Mouse (Mus musculus) left cerebral cortex, adult 2 months (tissue): ENCODE data around the gene Nrxn3. TPM values are rescaled to one million over a fixed set of nuclear protein-coding genes. Genes with fewer than 3 reads are reported as not detected.

Source experiments
- DNase-seq, 2 experiments: peaks; one replicate each; pipeline ENCODE4 v3.0.0; 2021 to 2022; ENCODE audit warnings: low spot score in 2 of 2, mixed read lengths in 1 of 2; ENCODE audit errors: extremely low spot score in 1 of 2
- H3K27ac ChIP-seq: fragments of 200-600 bp; 2 replicates; pipeline ENCODE4 v1.8.1; 2022
- H3K4me3 ChIP-seq: fragments of 200-600 bp; 2 replicates; pipeline ENCODE4 v1.8.1; 2022
- CTCF ChIP-seq: fragments of 200-600 bp; IDR thresholded peaks from 2 replicates; pipeline ENCODE4 v1.8.1; 2022; ENCODE audit warnings: antibody characterized with exemption, mild to moderate bottlenecking, moderate library complexity
- intact Hi-C: fragments of 180-260 bp; cut with DNase I; formaldehyde crosslinking; loops from one replicate; pipeline ENCODE4 v1.15.1; 2025
- total RNA-seq, 2 experiments: library from RNA; stranded (reverse); gene quantifications; 2 replicates each; pipeline ENCODE4 v1.2.3; 2021

Gene Nrxn3
- total RNA-seq, 2 experiments from 2014 or later, result 250 to 274 TPM

DNA sequence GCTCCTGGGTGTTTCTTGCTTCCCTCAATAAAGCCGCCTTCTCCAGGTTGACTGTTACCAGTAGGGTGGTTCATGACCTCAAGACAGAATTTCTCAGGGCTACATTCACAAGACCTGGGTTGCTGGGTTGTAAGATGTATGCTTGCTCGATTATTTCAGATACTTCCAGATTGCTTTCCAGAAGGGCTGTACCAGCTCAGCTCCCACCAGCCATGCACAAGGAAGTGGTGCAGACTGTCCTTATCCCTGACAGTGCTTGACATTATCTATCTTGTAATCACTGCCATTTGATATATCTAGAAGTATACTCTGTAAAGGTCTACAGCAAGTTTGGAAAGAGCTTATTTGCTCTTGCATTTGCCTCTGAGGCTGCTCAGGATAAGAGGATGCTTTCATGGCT lies 374.9 kb downstream of the Nrxn3 start:
- Histone ChIP-seq H3K4me3 (no peak overlapping the region), H3K27ac (peak overlapping the region; percentile 7; the same call in 1 of the 2 replicates)
- DNase-seq, result no peak
- TF ChIP-seq CTCF, result no peak
- intact Hi-C loops, result no loop called here

GRCm38 (mm10) chr12:89106029-89106733 lies 383.5 kb downstream of the Nrxn3 start:
- peak; percentile 79 to 86 for DNase-seq
- H3K4me3 ChIP-seq, result peak overlapping the region; percentile 36
- H3K27ac ChIP-seq, result peak overlapping the region; percentile 81
- peak; percentile 79 for TF ChIP-seq CTCF
- intact Hi-C loops, result loop anchor here (1.0 to 10.0 kb wide), 4 partner anchors 114 to 701 kb away; no protein-coding TSS in a partner anchor

- intact Hi-C loops, result loop anchor here (1.0 to 10.0 kb wide), 4 partner anchors 115 to 702 kb away; no protein-coding TSS in a partner anchor
Measured at GRCm38 (mm10) chr12:89106881-89107584, 384.4 kb downstream of the Nrxn3 start.

GRCm38 (mm10) chr12:89109779-89110335 lies 387.2 kb downstream of the Nrxn3 start:
- intact Hi-C loops, result loop anchor here (10.0 kb wide), 2 partner anchors 525 to 705 kb away; no protein-coding TSS in a partner anchor
- no peak overlapping the region for H3K4me3 ChIP-seq
- TF ChIP-seq CTCF, result no peak
- no peak overlapping the region for H3K27ac ChIP-seq
- DNase-seq, result no peak

More at GRCm38 (mm10) chr12:89106881-89107584, 384.4 kb downstream of the Nrxn3 start:
- no peak overlapping the region for H3K27ac ChIP-seq
- TF ChIP-seq CTCF, result no peak
- H3K4me3 ChIP-seq, result no peak overlapping the region
- DNase-seq, result no peak

DNA sequence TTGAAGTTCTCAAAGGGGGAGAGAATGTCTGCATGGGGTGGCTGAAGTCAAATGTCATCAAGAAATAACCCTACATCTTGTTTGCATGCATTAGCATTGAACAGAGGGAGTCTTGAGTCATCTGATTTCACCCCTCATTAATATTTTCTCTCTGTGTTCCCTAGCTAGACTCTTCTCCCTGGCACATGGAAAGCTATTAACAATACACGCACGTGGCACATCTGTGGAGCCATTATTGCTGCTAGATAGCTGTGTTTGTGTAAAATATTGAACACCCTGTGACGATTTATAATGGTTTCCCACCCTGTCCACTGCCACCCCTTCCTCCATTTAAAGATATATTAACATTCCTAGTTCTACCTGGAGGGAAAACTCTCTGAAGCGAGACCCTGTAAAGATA lies 405.9 kb downstream of the Nrxn3 start:
- no peak for TF ChIP-seq CTCF
- DNase-seq, result no peak
- Histone ChIP-seq H3K4me3 (no peak overlapping the region), H3K27ac (peak overlapping the region; percentile 89)
- intact Hi-C loops, result no loop called here

DNA sequence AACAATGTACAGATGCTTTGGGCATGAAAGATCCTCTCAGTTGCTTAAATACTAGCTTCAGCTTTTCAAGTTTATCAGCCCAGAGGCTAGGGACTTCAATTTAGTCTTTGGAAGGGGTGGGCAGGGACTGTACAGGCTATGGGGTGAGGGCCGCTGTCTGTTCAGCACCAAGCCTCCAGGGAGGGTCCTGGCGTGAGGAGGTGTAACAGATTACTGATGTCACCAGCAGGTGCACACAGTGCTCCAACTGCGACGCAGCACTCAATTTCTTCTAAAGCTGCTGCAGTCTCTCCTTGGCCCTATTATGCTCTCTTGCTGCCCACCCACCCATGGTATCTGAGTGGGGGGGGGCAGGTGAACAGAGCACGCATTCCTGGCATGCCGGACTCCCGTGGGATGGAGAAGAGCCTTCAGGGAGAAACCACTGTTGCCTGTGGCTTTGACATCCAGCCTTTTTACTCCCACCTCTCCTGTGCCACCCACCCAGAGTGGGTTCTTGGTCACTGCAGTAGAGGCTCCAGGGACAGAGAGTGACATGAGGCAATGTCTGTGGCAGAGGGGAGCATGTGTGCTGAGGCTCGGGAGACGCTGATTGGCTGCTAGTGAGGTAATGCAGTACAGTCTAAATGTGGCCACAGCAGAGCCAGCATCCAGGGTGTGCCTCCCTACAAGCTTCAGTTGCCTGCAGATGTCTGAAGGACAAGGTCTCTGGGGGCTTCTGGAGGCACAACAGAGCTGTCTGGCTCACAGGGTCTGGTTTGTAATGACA lies 406.6 kb downstream of the Nrxn3 start:
- intact Hi-C loops, result no loop called here
- peak overlapping the region; percentile 89 for H3K27ac ChIP-seq
- no peak for TF ChIP-seq CTCF
- DNase-seq, result peak; percentile 56 to 61
- H3K4me3 ChIP-seq, result peak overlapping the region; percentile 24; the same call in 1 of the 2 replicates

- DNase-seq, result peak in 1 of 2 experiments; percentile 29
- no peak overlapping the region for H3K27ac ChIP-seq
- peak; percentile 57 for TF ChIP-seq CTCF
Measured at GRCm38 (mm10) chr12:89134333-89134732, 411.7 kb downstream of the Nrxn3 start.

GRCm38 (mm10) chr12:89134774-89135307 lies 412.2 kb downstream of the Nrxn3 start:
- intact Hi-C loops, result loop anchor here (5.0 kb wide), 1 partner anchor 728 kb away; no protein-coding TSS in a partner anchor
- Histone ChIP-seq H3K4me3 (no peak overlapping the region), H3K27ac (no peak overlapping the region)
- DNase-seq, result no peak
- TF ChIP-seq CTCF, result no peak

More at GRCm38 (mm10) chr12:89134333-89134732, 411.7 kb downstream of the Nrxn3 start:
- H3K4me3 ChIP-seq, result no peak overlapping the region
- intact Hi-C loops, result loop anchor here (5.0 kb wide), 1 partner anchor 727 kb away; no protein-coding TSS in a partner anchor

- no peak overlapping the region for H3K4me3 ChIP-seq
- peak overlapping the region; percentile 44; the same call in 1 of the 2 replicates for H3K27ac ChIP-seq
- no peak for TF ChIP-seq CTCF
- DNase-seq, result peak in 1 of 2 experiments; percentile 22
- intact Hi-C loops, result no loop called here
Measured at GRCm38 (mm10) chr12:89148974-89149411, 426.3 kb downstream of the Nrxn3 start.

GRCm38 (mm10) chr12:89149455-89149854 lies 426.8 kb downstream of the Nrxn3 start:
- intact Hi-C loops, result no loop called here
- no peak overlapping the region for H3K27ac ChIP-seq
- H3K4me3 ChIP-seq, result no peak overlapping the region
- TF ChIP-seq CTCF, result no peak
- no peak for DNase-seq
